Comparison of ENCODE assay signal across 15 mouse cellular contexts in the genomic region with DNA sequence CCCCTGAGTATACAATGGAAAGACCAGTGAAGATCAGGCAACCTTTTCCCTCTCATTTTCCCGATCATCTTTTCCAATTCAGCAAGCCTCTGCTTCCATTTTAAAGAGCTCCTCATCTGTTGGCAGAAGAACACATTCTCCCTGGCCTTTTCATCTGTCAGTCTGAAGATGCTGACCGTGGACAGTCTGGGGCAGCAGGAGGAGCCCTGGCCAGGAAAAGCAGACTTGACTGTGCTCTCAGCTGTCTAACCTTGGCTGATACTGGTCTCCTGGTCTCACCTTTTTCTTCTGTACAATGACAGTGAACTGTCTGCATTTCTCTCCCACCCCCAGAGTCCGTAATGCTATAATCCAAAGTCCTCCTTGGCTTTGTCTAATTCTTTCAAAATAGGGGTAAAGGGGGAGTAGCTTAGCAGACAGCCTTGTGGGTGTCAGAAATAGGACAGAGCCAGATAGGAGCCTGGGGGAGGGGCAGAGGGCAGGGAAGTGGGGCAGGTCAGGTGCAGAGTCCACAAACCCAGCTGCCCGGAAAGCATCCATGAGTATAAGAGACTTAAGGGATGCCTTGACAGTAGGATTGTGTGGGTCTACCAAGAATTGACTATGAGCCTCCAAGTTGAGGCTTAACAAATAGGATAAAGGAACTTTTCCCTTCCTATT.
DNase-seq lines count a peak whose midpoint lies in the region; ATAC-seq and TF ChIP-seq lines count a peak whose summit lies in the region.
"Had no signal": no experiment of that assay in that cellular context is flagged by ENCODE, and none has a peak within 500 bp of the region (broad histone marks: within the 10 kb centered on the region; RNA-seq: fewer than 3 reads in every experiment).

No protein-coding gene starts in this region.

- intact Hi-C loops in heart, postnatal 36 days (cut with DNase I) = no loop called here

- TF ChIP-seq CTCF in heart, postnatal 0 days (IDR thresholded peaks at IDR 0.05; ENCODE audit: low read depth) = no peak
- TF ChIP-seq CTCF in liver, embryonic 14.5 days (IDR thresholded peaks at IDR 0.05; ENCODE audit: low read depth) = no peak
- TF ChIP-seq CTCF in midbrain, postnatal 0 days (IDR thresholded peaks at IDR 0.05) = no peak

- no peak overlapping the region for H3K9ac ChIP-seq in heart, postnatal 0 days (replicated peaks; ENCODE audit: low read depth, low read length)
- H3K9ac ChIP-seq in neural tube, embryonic 13.5 days = 0 out of 2 replicates have a peak overlapping the region, but pooled peaks have one; percentile 8
- H3K9ac ChIP-seq in neural tube, embryonic 15.5 days (replicated peaks) = no peak overlapping the region
- no peak overlapping the region for H3K9ac ChIP-seq in liver, embryonic 14.5 days (replicated peaks)
- no peak overlapping the region for H3K9ac ChIP-seq in midbrain, postnatal 0 days (replicated peaks; ENCODE audit: low read length, poor library complexity, severe bottlenecking)
- H3K9ac ChIP-seq: forebrain, embryonic 12.5 days; hindbrain, embryonic 12.5 days had no signal

- no peak overlapping the region for H3K4me2 ChIP-seq in heart, postnatal 0 days (ENCODE audit: low read depth, low read length)
- no peak overlapping the region for H3K4me2 ChIP-seq in neural tube, embryonic 13.5 days
- H3K4me2 ChIP-seq in neural tube, embryonic 15.5 days = no peak overlapping the region
- H3K4me2 ChIP-seq in liver, embryonic 14.5 days (ENCODE audit: low read depth) = no peak overlapping the region
- H3K4me2 ChIP-seq in midbrain, postnatal 0 days (ENCODE audit: low read depth, low read length, poor library complexity, severe bottlenecking) = no peak overlapping the region
- H3K4me2 ChIP-seq: forebrain, embryonic 12.5 days; hindbrain, embryonic 12.5 days had no signal

- peaks cover 11% of the 10 kb centered on the region; the same call in 1 of the 2 replicates for H3K36me3 ChIP-seq in heart, postnatal 0 days (replicated peaks; ENCODE audit: control insufficient read depth, insufficient read depth, low read length)
- peaks cover 8% of the 10 kb centered on the region; the same call in 1 of the 2 replicates for H3K36me3 ChIP-seq in neural tube, embryonic 13.5 days
- H3K36me3 ChIP-seq in neural tube, embryonic 15.5 days = peaks cover 10% of the 10 kb centered on the region; the same call in 1 of the 2 replicates
- no peaks in the 10 kb centered on the region for H3K36me3 ChIP-seq in liver, embryonic 14.5 days (replicated peaks; ENCODE audit: control insufficient read depth, insufficient read depth, low read depth)
- peaks cover 3% of the 10 kb centered on the region; the same call in 1 of the 2 replicates for H3K36me3 ChIP-seq in midbrain, postnatal 0 days (ENCODE audit: insufficient read depth, low read length)

- H3K4me3 ChIP-seq in heart, postnatal 0 days (ENCODE audit: low read depth, low read length) = no peak overlapping the region
- H3K4me3 ChIP-seq in neural tube, embryonic 13.5 days = no peak overlapping the region
- H3K4me3 ChIP-seq in neural tube, embryonic 15.5 days (replicated peaks) = no peak overlapping the region
- no peak overlapping the region for H3K4me3 ChIP-seq in liver, embryonic 14.5 days (ENCODE audit: insufficient read depth in 1 of 2, low read depth in 2 of 2, low read length in 2 of 2)
- no peak overlapping the region for H3K4me3 ChIP-seq in midbrain, postnatal 0 days (ENCODE audit: low read depth, low read length)
- H3K4me3 ChIP-seq: forebrain, embryonic 12.5 days; hindbrain, embryonic 12.5 days had no signal

- no peak for TF ChIP-seq EP300 in heart, postnatal 0 days (IDR thresholded peaks at IDR 0.05; ENCODE audit: low read depth)
- TF ChIP-seq EP300 in liver, embryonic 14.5 days (IDR thresholded peaks at IDR 0.05; ENCODE audit: low read depth) = no peak

- H3K9me3 ChIP-seq in heart, postnatal 0 days (replicated peaks; ENCODE audit: control insufficient read depth, low read length) = no peaks in the 10 kb centered on the region
- H3K9me3 ChIP-seq in neural tube, embryonic 13.5 days = no peaks in the 10 kb centered on the region; the same call in 1 of the 2 replicates
- no peaks in the 10 kb centered on the region for H3K9me3 ChIP-seq in neural tube, embryonic 15.5 days (replicated peaks)
- no peaks in the 10 kb centered on the region for H3K9me3 ChIP-seq in liver, embryonic 14.5 days (ENCODE audit: control insufficient read depth, low read length)
- no peaks in the 10 kb centered on the region for H3K9me3 ChIP-seq in midbrain, postnatal 0 days (ENCODE audit: low read length)
- H3K9me3 ChIP-seq: forebrain, embryonic 12.5 days; hindbrain, embryonic 12.5 days had no signal

- ATAC-seq in heart, postnatal 0 days (ENCODE audit: insufficient read depth, low read depth) = no peak
- ATAC-seq in neural tube, embryonic 13.5 days (ENCODE audit: low read depth) = no peak
- no peak for ATAC-seq in neural tube, embryonic 15.5 days (ENCODE audit: low FRiP score)
- ATAC-seq in liver, embryonic 14.5 days (ENCODE audit: insufficient read depth) = peak; percentile 47; the same call in 1 of the 2 replicates
- no peak for ATAC-seq in midbrain, postnatal 0 days (ENCODE audit: low FRiP score)
- ATAC-seq: intestine, postnatal 0 days had no signal

- no peaks in the 10 kb centered on the region for H3K27me3 ChIP-seq in heart, postnatal 0 days (ENCODE audit: control insufficient read depth, insufficient read depth, low read length)
- no peaks in the 10 kb centered on the region for H3K27me3 ChIP-seq in neural tube, embryonic 13.5 days
- no peaks in the 10 kb centered on the region for H3K27me3 ChIP-seq in neural tube, embryonic 15.5 days (replicated peaks)
- no peaks in the 10 kb centered on the region for H3K27me3 ChIP-seq in liver, embryonic 14.5 days (ENCODE audit: control insufficient read depth, insufficient read depth, low read length)
- no peaks in the 10 kb centered on the region for H3K27me3 ChIP-seq in midbrain, postnatal 0 days (ENCODE audit: insufficient read depth, low read length)
- H3K27me3 ChIP-seq: forebrain, embryonic 12.5 days; hindbrain, embryonic 12.5 days had no signal

- H3K27ac ChIP-seq in heart, postnatal 0 days (ENCODE audit: low read depth) = peak overlapping the region; percentile 0; the same call in 1 of the 2 replicates
- H3K27ac ChIP-seq in neural tube, embryonic 13.5 days (replicated peaks) = no peak overlapping the region
- no peak overlapping the region for H3K27ac ChIP-seq in neural tube, embryonic 15.5 days (replicated peaks)
- H3K27ac ChIP-seq in liver, embryonic 14.5 days = no peak overlapping the region
- no peak overlapping the region for H3K27ac ChIP-seq in midbrain, postnatal 0 days (ENCODE audit: low read depth, low read length)
- H3K27ac ChIP-seq: forebrain, embryonic 12.5 days; hindbrain, embryonic 12.5 days had no signal

- WGBS in heart, postnatal 0 days = 78% methylated on average over 4 of the region's 4 CpGs
- 77% methylated on average over 4 of the region's 4 CpGs for WGBS in neural tube, embryonic 13.5 days
- 70% methylated on average over 4 of the region's 4 CpGs for WGBS in neural tube, embryonic 15.5 days
- WGBS in liver, embryonic 14.5 days (ENCODE audit: insufficient replicate concordance) = 64% methylated on average over 4 of the region's 4 CpGs
- 76% methylated on average over 4 of the region's 4 CpGs for WGBS in midbrain, postnatal 0 days

- DNase-seq in heart, postnatal 0 days (ENCODE audit: low spot score) = no peak
- DNase-seq in heart, postnatal 36 days = no peak
- peak in 2 of 3 experiments; percentile 1 to 4 for DNase-seq in liver, embryonic 14.5 days (ENCODE audit: low read depth in 3 of 3, low spot score in 3 of 3)
- no peak for DNase-seq in frontal cortex, adult 2 months (ENCODE audit: extremely low spot score in 1 of 2, low spot score in 1 of 2)
- no peak for DNase-seq in midbrain, postnatal 0 days (ENCODE audit: low spot score)
- no peak for DNase-seq in testis, postnatal 14 days (ENCODE audit: low spot score)
- DNase-seq: adrenal gland, adult 2 months; cerebellum, adult 9-11 months; embryo, embryonic 11 days; lung, postnatal 10 days had no signal

- H3K4me1 ChIP-seq in heart, postnatal 0 days (ENCODE audit: control insufficient read depth, insufficient read depth) = peaks cover 5% of the 10 kb centered on the region; the same call in 1 of the 2 replicates
- peaks cover 37% of the 10 kb centered on the region for H3K4me1 ChIP-seq in neural tube, embryonic 13.5 days (replicated peaks)
- peaks cover 18% of the 10 kb centered on the region for H3K4me1 ChIP-seq in neural tube, embryonic 15.5 days
- H3K4me1 ChIP-seq in liver, embryonic 14.5 days (replicated peaks; ENCODE audit: control insufficient read depth in 2 of 2, insufficient read depth in 2 of 2, low read length in 1 of 2) = no peaks in the 10 kb centered on the region
- no peaks in the 10 kb centered on the region for H3K4me1 ChIP-seq in midbrain, postnatal 0 days (ENCODE audit: insufficient read depth, low read length)

Comparison
In these comparisons a context has a peak if more than half of its experiments do, and no peak if none do; other contexts are left out.
1. DNase-seq: peak in liver, embryonic 14.5 days (2 of 3); none in heart, postnatal 0 days (single experiment), heart, postnatal 36 days (0 of 2), frontal cortex, adult 2 months (0 of 2), midbrain, postnatal 0 days (single experiment) and testis, postnatal 14 days (single experiment).